Mouse (Mus musculus) hindbrain, postnatal 0 days (tissue): ENCODE measurements at regions not wholly inside any gene's neighbourhood (a gene's known extent, or its start where the extent isn't known, plus 50 kb on each side); places are given as distances from the start of the nearest gene placed in this dataset.

ENCODE experiments used
- ATAC-seq: fragments of 200-750 bp; cut with Nextera tagmentation; 2 replicates; pipeline ENCODE4 v1.8.0; 2017; ENCODE audit warnings: mild to moderate bottlenecking, moderate TSS enrichment, moderate library complexity
- DNase-seq: peaks from one replicate; pipeline ENCODE4 v3.0.0-alpha.2; 2015; ENCODE audit warnings: low spot score
- H3K27ac ChIP-seq: fragments of 300-500 bp; sonication (generic); 2 replicates; pipeline ENCODE4 v1.5.1; 2014; ENCODE audit warnings: mild to moderate bottlenecking
- H3K27me3 ChIP-seq: fragments of 300-500 bp; sonication (generic); 2 replicates; pipeline ENCODE4 v1.6.1; 2014; ENCODE audit warnings: low read length, mixed read lengths; ENCODE audit not compliant: insufficient read depth
- H3K36me3 ChIP-seq: fragments of 300-500 bp; sonication (generic); 2 replicates; pipeline ENCODE4 v1.6.1; 2014; ENCODE audit warnings: low read length, mixed read lengths; ENCODE audit not compliant: insufficient read depth
- H3K4me1 ChIP-seq: fragments of 300-500 bp; sonication (generic); 2 replicates; pipeline ENCODE4 v1.6.1; 2014; ENCODE audit warnings: antibody characterized with exemption, low read length, mixed read lengths; ENCODE audit not compliant: insufficient read depth
- H3K4me2 ChIP-seq: fragments of 300-500 bp; sonication (generic); 2 replicates; pipeline ENCODE4 v1.6.1; 2014; ENCODE audit warnings: low read depth, mild to moderate bottlenecking, low read length, moderate library complexity, mixed read lengths
- H3K4me3 ChIP-seq: fragments of 300-500 bp; sonication (generic); 2 replicates; pipeline ENCODE4 v1.5.1; 2014; ENCODE audit warnings: low read length
- H3K9ac ChIP-seq: fragments of 300-500 bp; sonication (generic); replicated peaks from 2 replicates; pipeline ENCODE4 v1.6.1; 2014; ENCODE audit warnings: mild to moderate bottlenecking, low read length, moderate library complexity, mixed read lengths
- H3K9me3 ChIP-seq: fragments of 300-500 bp; sonication (generic); 2 replicates; pipeline ENCODE4 v1.6.1; 2016; ENCODE audit warnings: low read length, mixed read lengths
- CTCF ChIP-seq: IDR thresholded peaks from 2 replicates; pipeline ENCODE4 v1.5.1; 2016; ENCODE audit warnings: antibody characterized with exemption, control low read depth, low read depth
- WGBS: fragments of 180-500 bp; shearing (Covaris S2); extraction: QIAGEN DNeasy Blood & Tissue Kit; methylation state at CpG from one replicate; pipeline ENCODE4 v1.1.7; 2014; 5-methylcytosine and 5-hydroxymethylcytosine counted together

- TF ChIP-seq CTCF, result 0 out of 2 replicates have a peak, but pooled peaks have one; percentile 13
- no peak for ATAC-seq
- Histone ChIP-seq H3K27me3 (no peaks in the 10 kb centered on the region), H3K9me3 (no peaks in the 10 kb centered on the region), H3K4me1 (no peaks in the 10 kb centered on the region), H3K4me2 (no peak overlapping the region), H3K4me3 (no peak overlapping the region), H3K9ac (no peak overlapping the region), H3K36me3 (no peaks in the 10 kb centered on the region), H3K27ac (no peak overlapping the region)
- DNase-seq, result no peak
- 81% methylated on average over 1 of the region's 1 CpGs for WGBS
Measured at GRCm38 (mm10) chr11:92967288-92967687, 130.5 kb upstream of the Car10 start.

- H3K27ac ChIP-seq, result no peak overlapping the region
- TF ChIP-seq CTCF, result no peak
- H3K4me3 ChIP-seq, result no peak overlapping the region
- no peaks in the 10 kb centered on the region for H3K36me3 ChIP-seq
- H3K9me3 ChIP-seq, result no peaks in the 10 kb centered on the region
- ATAC-seq, result no peak
- 73% methylated on average over 1 of the region's 1 CpGs for WGBS
- no peak overlapping the region for H3K9ac ChIP-seq
- H3K4me1 ChIP-seq, result no peaks in the 10 kb centered on the region
- DNase-seq, result no peak
- no peak overlapping the region for H3K4me2 ChIP-seq
- no peaks in the 10 kb centered on the region for H3K27me3 ChIP-seq
Measured at GRCm38 (mm10) chr11:92999603-93000002, 98.2 kb upstream of the Car10 start.

GRCm38 (mm10) chr11:93005991-93006390 lies 91.8 kb upstream of the Car10 start:
- H3K27ac ChIP-seq, result no peak overlapping the region
- H3K36me3 ChIP-seq, result no peaks in the 10 kb centered on the region
- TF ChIP-seq CTCF, result no peak
- no peak overlapping the region for H3K9ac ChIP-seq
- no peak overlapping the region for H3K4me3 ChIP-seq
- H3K4me1 ChIP-seq, result no peaks in the 10 kb centered on the region
- H3K27me3 ChIP-seq, result no peaks in the 10 kb centered on the region
- no peaks in the 10 kb centered on the region for H3K9me3 ChIP-seq
- WGBS, result 36% methylated on average over 1 of the region's 1 CpGs
- no peak overlapping the region for H3K4me2 ChIP-seq
- DNase-seq (no peak), ATAC-seq (no peak)

GRCm38 (mm10) chr11:93025981-93026380 lies 71.8 kb upstream of the Car10 start:
- Histone ChIP-seq H3K9me3 (no peaks in the 10 kb centered on the region), H3K9ac (no peak overlapping the region), H3K4me2 (no peak overlapping the region), H3K36me3 (no peaks in the 10 kb centered on the region), H3K4me1 (no peaks in the 10 kb centered on the region), H3K27ac (no peak overlapping the region), H3K27me3 (no peaks in the 10 kb centered on the region), H3K4me3 (no peak overlapping the region)
- ATAC-seq (no peak), DNase-seq (no peak)
- TF ChIP-seq CTCF, result no peak
- 39% methylated on average over 2 of the region's 2 CpGs for WGBS

GRCm38 (mm10) chr11:93035509-93035908 lies 62.3 kb upstream of the Car10 start:
- no peak overlapping the region for H3K4me3 ChIP-seq
- no peaks in the 10 kb centered on the region for H3K36me3 ChIP-seq
- H3K27me3 ChIP-seq, result no peaks in the 10 kb centered on the region
- H3K4me1 ChIP-seq, result no peaks in the 10 kb centered on the region
- TF ChIP-seq CTCF, result no peak
- H3K4me2 ChIP-seq, result no peak overlapping the region
- H3K9me3 ChIP-seq, result no peaks in the 10 kb centered on the region
- ATAC-seq (no peak), DNase-seq (no peak)
- H3K27ac ChIP-seq, result no peak overlapping the region
- 81% methylated on average over 1 of the region's 1 CpGs for WGBS
- H3K9ac ChIP-seq, result no peak overlapping the region

GRCm38 (mm10) chr11:93037846-93038245 lies 60.0 kb upstream of the Car10 start:
- Histone ChIP-seq H3K4me3 (no peak overlapping the region), H3K27me3 (no peaks in the 10 kb centered on the region), H3K27ac (no peak overlapping the region), H3K36me3 (no peaks in the 10 kb centered on the region), H3K4me2 (no peak overlapping the region), H3K4me1 (no peaks in the 10 kb centered on the region), H3K9me3 (no peaks in the 10 kb centered on the region), H3K9ac (no peak overlapping the region)
- 78% methylated on average over 2 of the region's 2 CpGs for WGBS
- DNase-seq, result no peak
- TF ChIP-seq CTCF, result no peak
- ATAC-seq, result no peak

GRCm38 (mm10) chr11:93039325-93039724 lies 58.5 kb upstream of the Car10 start:
- H3K36me3 ChIP-seq, result no peaks in the 10 kb centered on the region
- DNase-seq, result no peak

More at GRCm38 (mm10) chr11:93039325-93039724, 58.5 kb upstream of the Car10 start:
- ATAC-seq, result no peak
- Histone ChIP-seq H3K4me2 (no peak overlapping the region), H3K27ac (no peak overlapping the region), H3K9ac (no peak overlapping the region), H3K9me3 (no peaks in the 10 kb centered on the region), H3K4me1 (no peaks in the 10 kb centered on the region), H3K27me3 (no peaks in the 10 kb centered on the region), H3K4me3 (no peak overlapping the region)
- TF ChIP-seq CTCF, result no peak
